Mouse (Mus musculus) bone marrow, adult 2 months (tissue): ENCODE measurements around the gene Elk4.

Experiments used
- CTCF ChIP-seq: fragments of 200-500 bp; IDR thresholded peaks from 2 replicates; pipeline ENCODE4 v1.5.1; 2011; ENCODE audit warnings: low read length, control low read depth; ENCODE audit not compliant: control insufficient read depth, insufficient read depth
- POLR2A ChIP-seq: fragments of 200-500 bp; IDR thresholded peaks from 2 replicates; pipeline ENCODE4 v1.6.1; 2011; ENCODE audit warnings: low read depth, mild to moderate bottlenecking, control low read depth, low read length, borderline replicate concordance; ENCODE audit not compliant: control insufficient read depth

DNA sequence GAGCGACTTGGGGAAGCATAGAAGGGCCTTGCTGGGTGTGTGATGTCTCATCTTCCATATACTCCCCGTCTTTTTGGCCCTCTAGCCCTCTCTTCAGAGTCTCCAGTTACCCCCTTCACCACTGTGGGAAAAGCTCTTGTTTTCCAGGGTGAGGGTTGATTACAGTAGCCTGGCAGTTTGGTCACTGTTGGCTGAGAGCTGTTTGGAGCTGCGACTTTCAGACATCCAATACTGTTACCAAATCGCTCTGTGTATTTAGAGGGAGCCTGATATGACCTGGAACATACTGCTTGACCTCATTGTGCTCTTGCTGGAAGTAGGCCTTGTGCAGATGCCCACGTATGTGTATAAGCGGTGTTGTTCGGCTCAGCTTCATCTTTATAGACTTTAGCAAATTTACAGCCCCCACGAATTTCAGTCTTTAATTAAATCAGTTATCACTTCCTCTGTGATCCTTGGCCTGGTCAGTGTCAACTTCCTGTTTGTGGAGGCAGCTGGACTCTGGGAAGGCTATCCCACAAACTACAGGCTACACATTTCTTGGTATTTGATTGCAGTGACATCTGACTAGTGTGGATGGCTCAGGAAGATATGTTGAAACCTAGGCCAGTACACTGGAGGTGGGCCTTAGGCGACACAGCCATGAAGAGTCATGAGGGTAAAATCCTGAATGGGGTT lies 17.2 kb upstream of the Elk4 start:
- TF ChIP-seq CTCF (no peak), POLR2A (no peak)
